31 mouse cellular contexts compared by ENCODE assay signal in the genomic region with DNA sequence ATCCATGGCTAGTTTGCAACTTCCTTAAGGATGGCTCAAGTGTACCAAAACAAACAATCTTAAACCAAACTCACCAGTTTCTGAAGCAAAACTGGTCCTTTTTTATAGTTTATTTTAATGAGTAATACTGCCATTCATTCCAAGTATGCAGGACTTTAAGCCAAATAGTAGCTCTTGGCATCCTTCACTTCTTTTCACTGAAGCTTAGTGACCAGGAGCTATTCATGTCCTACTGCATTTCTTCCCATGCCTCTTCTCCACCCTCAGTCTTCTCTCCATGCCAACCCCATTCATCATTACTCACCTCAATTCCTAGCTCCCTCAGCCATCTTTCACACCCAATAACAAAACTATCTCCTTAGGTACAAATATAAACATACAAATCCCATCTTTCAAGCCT.
"Had no signal": no experiment of that assay in that cellular context is flagged by ENCODE, and none has a peak within 500 bp of the region (broad histone marks: within the 10 kb centered on the region; RNA-seq: fewer than 3 reads in every experiment).

No protein-coding gene starts in this region.

- H3K4me3 ChIP-seq: limb, embryonic 10.5 days; limb, embryonic 12.5 days; limb, embryonic 13.5 days; limb, embryonic 15.5 days; liver, embryonic 12.5 days; liver, embryonic 13.5 days; liver, embryonic 15.5 days; lung, embryonic 15.5 days; megakaryocyte, embryonic 14.5 days; midbrain, embryonic 10.5 days; midbrain, embryonic 12.5 days; midbrain, embryonic 13.5 days; midbrain, embryonic 15.5 days; myocyte; neural tube, embryonic 12.5 days had no signal

- H3K4me1 ChIP-seq: limb, embryonic 10.5 days; limb, embryonic 12.5 days; limb, embryonic 13.5 days; limb, embryonic 15.5 days; liver, embryonic 12.5 days; liver, embryonic 13.5 days; liver, embryonic 15.5 days; lung, embryonic 15.5 days; megakaryocyte, embryonic 14.5 days; midbrain, embryonic 10.5 days; midbrain, embryonic 12.5 days; midbrain, embryonic 13.5 days; midbrain, embryonic 15.5 days; neural tube, embryonic 12.5 days had no signal

- H3K9ac ChIP-seq: limb, embryonic 12.5 days; limb, embryonic 13.5 days; limb, embryonic 15.5 days; liver, embryonic 12.5 days; liver, embryonic 13.5 days; liver, embryonic 14.5 days; liver, embryonic 15.5 days; liver, postnatal 0 days; lung, embryonic 14.5 days; lung, embryonic 15.5 days; midbrain, embryonic 12.5 days; midbrain, embryonic 13.5 days; midbrain, embryonic 15.5 days; neural tube, embryonic 12.5 days had no signal

- H3K9me3 ChIP-seq: limb, embryonic 10.5 days; limb, embryonic 12.5 days; limb, embryonic 13.5 days; limb, embryonic 15.5 days; liver, embryonic 12.5 days; liver, embryonic 13.5 days; liver, embryonic 15.5 days; lung, embryonic 15.5 days; midbrain, embryonic 10.5 days; midbrain, embryonic 12.5 days; midbrain, embryonic 13.5 days; midbrain, embryonic 15.5 days; neural tube, embryonic 12.5 days had no signal

- H3K4me2 ChIP-seq: limb, embryonic 12.5 days; limb, embryonic 13.5 days; limb, embryonic 15.5 days; liver, embryonic 11.5 days; liver, embryonic 12.5 days; liver, embryonic 13.5 days; liver, embryonic 15.5 days; lung, embryonic 14.5 days; lung, embryonic 15.5 days; midbrain, embryonic 11.5 days; midbrain, embryonic 12.5 days; midbrain, embryonic 13.5 days; midbrain, embryonic 15.5 days; neural tube, embryonic 12.5 days had no signal

- ATAC-seq: liver, embryonic 12.5 days; liver, postnatal 0 days; lung, postnatal 0 days; midbrain, embryonic 13.5 days; midbrain, embryonic 15.5 days had no signal

- H3K36me3 ChIP-seq: limb, embryonic 10.5 days; limb, embryonic 12.5 days; limb, embryonic 13.5 days; limb, embryonic 15.5 days; liver, embryonic 12.5 days; liver, embryonic 13.5 days; liver, embryonic 15.5 days; lung, embryonic 15.5 days; midbrain, embryonic 10.5 days; midbrain, embryonic 12.5 days; midbrain, embryonic 13.5 days; midbrain, embryonic 15.5 days; neural tube, embryonic 12.5 days had no signal

- H3K27me3 ChIP-seq: liver, embryonic 12.5 days; liver, embryonic 13.5 days; liver, embryonic 15.5 days; lung, embryonic 15.5 days; megakaryocyte, embryonic 14.5 days; midbrain, embryonic 12.5 days; midbrain, embryonic 13.5 days; midbrain, embryonic 15.5 days; neural tube, embryonic 12.5 days had no signal

- H3K27ac ChIP-seq: limb, embryonic 10.5 days; limb, embryonic 12.5 days; limb, embryonic 13.5 days; limb, embryonic 15.5 days; liver, embryonic 12.5 days; liver, embryonic 13.5 days; liver, embryonic 14.5 days; liver, embryonic 15.5 days; lung, embryonic 15.5 days; macrophage; midbrain, embryonic 10.5 days; midbrain, embryonic 12.5 days; midbrain, embryonic 13.5 days; midbrain, embryonic 15.5 days; neural tube, embryonic 12.5 days had no signal

- DNase-seq: left cerebral cortex, postnatal 4 days; liver; liver, embryonic 13.5 days; liver, postnatal 0 days; lung, adult 18-20 months; lung, adult 2 months; lung, embryonic 14.5 days; lung, postnatal 10 days; lung, postnatal 14 days; lung, postnatal 36 days; lung, postnatal 4 days; midbrain, embryonic 14.5 days had no signal
